Mouse (Mus musculus) heart, adult 2 months (tissue): ENCODE data around the gene Nt5dc2. TPM values are rescaled to one million over a fixed set of nuclear protein-coding genes. Genes with fewer than 3 reads are reported as not detected.

Experiments used
- DNase-seq, 2 experiments: peaks; one replicate each; pipeline ENCODE4 v3.0.0; 2021
- H3K27ac ChIP-seq: fragments of 200-600 bp; 2 replicates; pipeline ENCODE4 v1.8.1; 2022
- H3K27me3 ChIP-seq: fragments of 200-500 bp; 2 replicates; pipeline ENCODE4 v1.6.1; 2012; ENCODE audit warnings: mild to moderate bottlenecking, low read length, inconsistent platforms, mixed read lengths; ENCODE audit not compliant: control insufficient read depth, insufficient read depth
- H3K36me3 ChIP-seq: fragments of 200-500 bp; 2 replicates; pipeline ENCODE4 v1.6.1; 2012; ENCODE audit warnings: low read length, inconsistent platforms; ENCODE audit not compliant: control insufficient read depth, insufficient read depth
- H3K4me1 ChIP-seq: fragments of 200-500 bp; 2 replicates; pipeline ENCODE4 v1.6.1; 2011; ENCODE audit warnings: low read length; ENCODE audit not compliant: control insufficient read depth, insufficient read depth
- H3K4me3 ChIP-seq: fragments of 200-600 bp; 2 replicates; pipeline ENCODE4 v1.8.1; 2022
- H3K79me2 ChIP-seq: fragments of 200-500 bp; replicated peaks from 2 replicates; pipeline ENCODE4 v1.6.1; 2012; ENCODE audit warnings: mild to moderate bottlenecking, inconsistent platforms, low read length, moderate library complexity, mixed read lengths; ENCODE audit not compliant: control insufficient read depth, insufficient read depth
- H3K9ac ChIP-seq: fragments of 200-500 bp; 2 replicates; pipeline ENCODE4 v1.6.1; 2012; ENCODE audit warnings: low read depth, mild to moderate bottlenecking, control low read depth, inconsistent platforms, low read length, mixed read lengths
- CTCF ChIP-seq: fragments of 200-600 bp; IDR thresholded peaks from 2 replicates; pipeline ENCODE4 v1.8.1; 2022; ENCODE audit warnings: antibody characterized with exemption, mild to moderate bottlenecking, moderate library complexity
- EP300 ChIP-seq: fragments of 200-500 bp; IDR thresholded peaks from 2 replicates; pipeline ENCODE4 v1.6.1; 2011; ENCODE audit warnings: low read depth, low read length, control low read depth; ENCODE audit not compliant: insufficient read depth
- POLR2A ChIP-seq: fragments of 200-500 bp; IDR thresholded peaks from 2 replicates; pipeline ENCODE4 v1.6.1; 2011; ENCODE audit warnings: mild to moderate bottlenecking, low read depth, low read length, control low read depth; ENCODE audit not compliant: insufficient read depth
- WGBS: fragments of 180-500 bp; shearing (Covaris S2); methylation state at CpG from one replicate; pipeline ENCODE4 v1.1.7; 2018; 5-methylcytosine and 5-hydroxymethylcytosine counted together
- intact Hi-C: fragments of 180-260 bp; cut with DNase I; formaldehyde crosslinking; loops from one replicate; pipeline ENCODE4 v1.15.1; 2025
- polyA plus RNA-seq: library from polyadenylated mRNA; depleted of rRNA; stranded (reverse); fragments of >200 nt; gene quantifications from 2 replicates; pipeline ENCODE4 v1.2.3, GENCODE M21; 2012
- total RNA-seq, 2 experiments: library from RNA; stranded (reverse); gene quantifications; 2 replicates each; pipeline ENCODE4 v1.2.3; 2021

Gene Nt5dc2
- total and polyA plus RNA-seq, 3 experiments, result 18.7 to 82.7 (median 21.8) TPM

DNA sequence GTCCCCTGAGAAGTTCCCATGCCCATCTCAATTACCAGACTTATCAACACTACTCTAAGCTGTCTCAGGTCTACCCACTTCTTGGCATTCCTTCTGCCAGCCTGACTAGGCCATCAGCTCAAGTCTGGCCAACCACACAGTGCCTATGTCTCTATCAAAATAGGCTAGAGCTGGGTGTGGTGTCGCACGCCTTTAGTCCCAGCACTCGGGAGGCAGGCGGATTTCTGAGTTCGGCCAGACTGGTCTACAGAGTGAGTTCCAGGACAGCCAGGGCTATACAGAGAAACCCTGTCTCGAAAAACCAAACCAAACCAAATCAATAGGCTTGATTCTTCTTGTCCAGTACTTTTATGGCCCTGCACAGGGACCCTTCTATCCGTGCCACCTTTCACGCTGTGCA is 4.0 kb upstream of the Nt5dc2 start:
- 82% methylated on average over 8 of the region's 8 CpGs for WGBS
- DNase-seq, result no peak

DNA sequence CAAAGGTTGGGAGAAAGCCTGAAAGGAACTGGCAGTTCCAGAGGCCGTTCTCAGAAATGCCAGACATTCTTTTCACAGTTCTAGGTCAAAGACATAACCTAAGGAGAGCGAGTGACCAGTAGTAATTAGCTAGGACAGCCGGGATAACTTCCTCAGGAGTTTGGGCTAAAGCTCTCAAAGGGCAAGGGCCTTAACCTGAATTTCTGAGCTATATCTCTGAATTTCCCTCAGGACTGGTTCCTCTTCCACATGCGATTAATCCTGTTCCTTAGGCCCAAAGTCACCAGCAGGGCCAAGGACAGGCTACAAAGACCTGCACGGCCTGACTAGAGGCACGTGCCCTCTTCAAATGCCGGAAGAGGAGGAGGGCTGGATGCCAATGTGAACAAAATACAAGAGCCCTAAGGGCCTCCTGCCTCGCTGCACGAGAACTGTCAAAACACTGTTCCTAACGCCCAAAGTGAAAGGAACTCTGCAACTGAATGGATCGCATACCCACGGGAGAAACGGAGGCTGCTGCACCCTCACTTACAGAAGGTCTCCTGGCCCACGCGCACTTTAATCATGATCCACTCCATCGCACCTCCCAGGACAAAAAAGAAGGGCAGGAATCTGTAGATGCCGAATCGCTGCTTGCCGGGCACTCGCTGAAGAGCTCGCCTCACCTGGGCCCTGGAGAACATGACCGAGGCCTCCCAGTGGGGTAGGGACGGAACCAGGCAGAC is 2.6 kb upstream of the Nt5dc2 start:
- intact Hi-C loops, result loop anchor here (2.0 kb wide), 1 partner anchor 67 kb away; no protein-coding TSS in a partner anchor
- peak; percentile 70 to 78 for DNase-seq
- Histone ChIP-seq H3K27me3 (no peaks in the 10 kb centered on the region), H3K36me3 (peaks cover 2% of the 10 kb centered on the region; the same call in 1 of the 2 replicates), H3K9ac (peak overlapping the region; percentile 74), H3K4me3 (peak overlapping the region; percentile 82), H3K4me1 (peaks cover 7% of the 10 kb centered on the region), H3K27ac (peak overlapping the region; percentile 90), H3K79me2 (no peaks in the 10 kb centered on the region)
- no peak; the same call in 1 of the 2 replicates for TF ChIP-seq POLR2A
- peak; percentile 28; the same call in 1 of the 2 replicates for TF ChIP-seq EP300
- WGBS, result 1% methylated on average over 23 of the region's 23 CpGs

More for the DNA sequence above, 4.0 kb upstream of the Nt5dc2 start:
- peaks cover 2% of the 10 kb centered on the region; the same call in 1 of the 2 replicates for H3K36me3 ChIP-seq
- no peak overlapping the region; the same call in 1 of the 2 replicates for H3K27ac ChIP-seq
- no peak for TF ChIP-seq POLR2A
- no peak for TF ChIP-seq EP300
- no peak for TF ChIP-seq CTCF
- no peaks in the 10 kb centered on the region for H3K27me3 ChIP-seq
- H3K4me3 ChIP-seq, result no peak overlapping the region; the same call in 1 of the 2 replicates
- H3K4me1 ChIP-seq, result peaks cover 6% of the 10 kb centered on the region
- no peak overlapping the region for H3K9ac ChIP-seq
- intact Hi-C loops, result no loop called here
- H3K79me2 ChIP-seq, result no peaks in the 10 kb centered on the region

DNA sequence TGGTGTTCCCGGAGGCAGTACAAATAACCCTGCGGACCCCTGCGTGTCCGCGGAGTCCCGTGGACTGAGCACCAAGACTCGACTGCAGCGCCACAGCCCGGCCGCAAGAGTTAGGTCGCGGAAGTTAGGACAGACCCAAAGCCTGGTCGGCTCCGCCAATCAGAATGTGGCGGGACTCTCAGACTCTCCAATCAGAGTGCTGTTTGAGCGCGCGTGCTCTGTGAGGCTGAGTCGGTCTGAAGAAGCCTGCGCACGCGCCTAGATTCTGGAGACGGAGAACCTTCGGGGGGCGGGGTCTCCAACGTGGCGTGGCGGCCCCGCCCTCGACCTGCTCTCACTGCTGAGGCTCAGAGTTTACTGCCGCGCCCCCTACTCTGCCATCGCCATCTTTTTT is 2.0 kb upstream of the Nt5dc2 start, which contains the start of gene Smim4:
Smim4 (minus strand) TSS at position 131 of the 394 bp plus-strand sequence.
- DNase-seq, result peak; percentile 94 to 98
- peak within 1 kb of the TSS; percentile 74 for H3K9ac ChIP-seq
- under 1% methylated on average over 33 of the region's 33 CpGs for WGBS
- H3K36me3 ChIP-seq, result peaks cover 2% of the 10 kb centered on the region; the same call in 1 of the 2 replicates
- no peaks in the 10 kb centered on the region for H3K27me3 ChIP-seq
- H3K4me1 ChIP-seq, result peaks cover 7% of the 10 kb centered on the region
- H3K79me2 ChIP-seq, result no peaks in the 10 kb centered on the region
- H3K27ac ChIP-seq, result peak within 1 kb of the TSS; percentile 90
- H3K4me3 ChIP-seq, result peak within 1 kb of the TSS; percentile 82
- intact Hi-C loops, result loop anchor here (2.0 kb wide), 1 partner anchor 66 kb away; no protein-coding TSS in a partner anchor
- TF ChIP-seq CTCF (peak; percentile 79), POLR2A (peak; percentile 94), EP300 (no peak)

DNA sequence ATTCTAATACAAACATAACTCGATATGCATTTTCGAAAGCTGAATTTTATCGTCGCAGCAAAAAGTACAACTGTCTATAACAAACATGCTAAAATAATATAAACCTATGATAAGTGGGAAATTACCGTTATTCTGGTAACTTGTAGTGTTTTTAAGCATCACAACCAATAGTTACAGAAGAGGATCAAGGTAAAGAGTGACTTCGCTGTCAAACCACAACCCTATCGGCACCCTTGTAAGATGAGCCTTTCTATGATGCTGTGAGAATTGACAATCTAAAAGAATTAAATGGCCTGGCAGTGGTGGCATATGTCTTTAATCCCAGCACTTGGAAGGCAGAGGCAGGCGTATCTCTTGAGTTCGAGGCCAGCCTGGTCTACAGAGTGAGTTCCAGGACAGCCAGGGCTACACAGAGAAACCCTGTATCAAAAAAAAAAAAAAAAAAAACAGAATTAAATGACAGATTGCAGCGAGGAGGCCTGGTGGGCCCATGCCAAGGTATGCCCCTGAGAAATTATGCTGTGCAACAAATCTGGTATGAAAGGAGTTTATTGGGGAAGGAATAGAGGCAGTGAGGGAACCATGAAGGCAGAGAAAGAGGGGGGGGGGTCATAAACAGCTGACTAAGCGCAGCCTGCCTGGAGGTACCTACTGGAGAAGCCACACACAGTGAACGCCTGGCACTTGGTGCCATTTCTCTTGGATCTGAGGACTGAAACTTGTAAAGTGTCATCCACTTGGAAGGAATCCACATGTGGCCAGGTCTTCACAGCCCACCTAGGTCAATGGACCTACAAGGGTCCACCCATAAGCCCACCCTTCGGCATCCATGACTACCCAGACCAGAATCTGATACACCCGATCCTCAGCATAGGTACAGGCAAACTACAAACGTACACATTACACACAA is 1.3 kb upstream of the Nt5dc2 start:
- Histone ChIP-seq H3K27ac (peak overlapping the region; percentile 64), H3K79me2 (no peaks in the 10 kb centered on the region), H3K27me3 (no peaks in the 10 kb centered on the region), H3K4me1 (peaks cover 7% of the 10 kb centered on the region), H3K36me3 (peaks cover 2% of the 10 kb centered on the region; the same call in 1 of the 2 replicates), H3K9ac (no peak overlapping the region), H3K4me3 (peak overlapping the region; percentile 55)
- WGBS, result 65% methylated on average over 15 of the region's 15 CpGs
- TF ChIP-seq EP300 (no peak), CTCF (no peak), POLR2A (no peak)
- intact Hi-C loops, result loop anchor here (2.0 to 5.0 kb wide), 2 partner anchors 65 to 123 kb away; partner anchors contain the start of genes Bap1 and Phf7
- DNase-seq, result peak; percentile 4 to 21

DNA sequence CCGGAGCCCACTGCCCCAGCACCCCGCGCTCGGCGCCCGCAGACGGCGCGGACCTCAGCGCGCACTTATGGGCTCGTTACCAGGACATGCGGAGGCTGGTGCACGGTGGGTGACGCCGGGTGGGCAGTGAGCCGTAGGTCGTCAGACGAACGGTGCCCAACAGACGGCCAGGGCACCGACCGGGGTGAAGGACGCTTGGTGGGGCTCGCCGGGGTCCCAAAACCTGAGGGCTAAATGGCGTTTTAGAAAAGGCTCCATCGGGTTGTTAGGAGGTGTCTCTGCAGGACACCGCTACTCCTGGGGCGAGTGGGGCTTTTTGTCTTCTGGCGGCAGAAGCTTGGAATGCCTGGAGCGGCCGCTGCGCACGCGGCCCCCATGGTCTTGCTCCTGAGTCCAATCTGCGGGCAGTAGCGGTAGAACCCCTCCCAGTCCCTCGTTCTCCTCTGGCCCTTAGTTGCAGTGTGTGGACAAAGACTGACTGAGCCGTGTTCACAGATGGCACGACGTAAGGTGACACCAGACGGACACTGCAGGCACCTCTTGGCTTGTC is 494 bp downstream of the Nt5dc2 start:
- Histone ChIP-seq H3K9ac (peak overlapping the region; percentile 68), H3K27me3 (no peaks in the 10 kb centered on the region), H3K36me3 (peaks cover 2% of the 10 kb centered on the region; the same call in 1 of the 2 replicates), H3K4me3 (peak overlapping the region; percentile 55), H3K4me1 (peaks cover 3% of the 10 kb centered on the region), H3K79me2 (no peaks in the 10 kb centered on the region), H3K27ac (no peak overlapping the region; the same call in 1 of the 2 replicates)
- intact Hi-C loops, result loop anchor here (5.0 kb wide), 1 partner anchor 121 kb away; the partner anchor contains the start of genes Bap1 and Phf7
- TF ChIP-seq EP300 (no peak), CTCF (no peak), POLR2A (no peak)
- 4% methylated on average over 43 of the region's 43 CpGs for WGBS
- peak in 1 of 2 experiments; percentile 24 for DNase-seq
